Mouse (Mus musculus) liver, embryonic 16.5 days (tissue): ENCODE measurements around the gene Snx13. TPM values are rescaled to one million over a fixed set of nuclear protein-coding genes. Genes with fewer than 3 reads are reported as not detected.
A peak's percentile ranks its signal among the peaks of the same experiment; 100 is the strongest.

Source experiments
- ATAC-seq: fragments of 200-750 bp; cut with Nextera tagmentation; 2 replicates; pipeline ENCODE4 v1.8.0; 2017; ENCODE audit warnings: low read depth, mild to moderate bottlenecking, moderate number of reproducible peaks, moderate library complexity
- H3K27ac ChIP-seq: fragments of 300-500 bp; sonication (generic); 2 replicates; pipeline ENCODE4 v1.5.1; 2014; ENCODE audit warnings: mild to moderate bottlenecking, low read length
- H3K27me3 ChIP-seq: fragments of 300-500 bp; sonication (generic); 2 replicates; pipeline ENCODE4 v1.6.1; 2014; ENCODE audit warnings: low read depth, low read length, mixed read lengths; ENCODE audit not compliant: control insufficient read depth, insufficient read depth
- H3K36me3 ChIP-seq: fragments of 300-500 bp; sonication (generic); 2 replicates; pipeline ENCODE4 v1.6.1; 2014; ENCODE audit warnings: mild to moderate bottlenecking; ENCODE audit not compliant: control insufficient read depth, insufficient read depth
- H3K4me1 ChIP-seq: fragments of 300-500 bp; sonication (generic); 2 replicates; pipeline ENCODE4 v1.6.1; 2014; ENCODE audit warnings: low read depth, low read length, mixed read lengths; ENCODE audit not compliant: control insufficient read depth
- H3K4me2 ChIP-seq: fragments of 300-500 bp; sonication (generic); 2 replicates; pipeline ENCODE4 v1.6.1; 2014; ENCODE audit warnings: low read depth, low read length, mixed read lengths
- H3K4me3 ChIP-seq: fragments of 300-500 bp; sonication (generic); 2 replicates; pipeline ENCODE4 v1.5.1; 2014; ENCODE audit warnings: low read depth, mild to moderate bottlenecking, low read length
- H3K9ac ChIP-seq: fragments of 300-500 bp; sonication (generic); 2 replicates; pipeline ENCODE4 v1.6.1; 2014; ENCODE audit warnings: low read depth, low read length
- H3K9me3 ChIP-seq: fragments of 300-500 bp; sonication (generic); replicated peaks from 2 replicates; pipeline ENCODE4 v1.6.1; 2016; ENCODE audit warnings: low read length; ENCODE audit not compliant: control insufficient read depth
- WGBS: fragments of 180-500 bp; shearing (Covaris S2); extraction: QIAGEN DNeasy Blood & Tissue Kit; methylation state at CpG from one replicate; pipeline ENCODE4 v1.1.7; 2014; ENCODE audit not compliant: insufficient replicate concordance; 5-methylcytosine and 5-hydroxymethylcytosine counted together
- polyA plus RNA-seq: library from polyadenylated mRNA; unstranded; fragments of >200 nt; fragmentation: Nextera tagmentation; extraction: Ambion mirVana; gene quantifications from 2 replicates; pipeline ENCODE4 v1.2.1, GENCODE M21; 2015

Gene Snx13
- polyA plus RNA-seq, 1 experiment from 2014 or later, result 8.6 TPM

DNA sequence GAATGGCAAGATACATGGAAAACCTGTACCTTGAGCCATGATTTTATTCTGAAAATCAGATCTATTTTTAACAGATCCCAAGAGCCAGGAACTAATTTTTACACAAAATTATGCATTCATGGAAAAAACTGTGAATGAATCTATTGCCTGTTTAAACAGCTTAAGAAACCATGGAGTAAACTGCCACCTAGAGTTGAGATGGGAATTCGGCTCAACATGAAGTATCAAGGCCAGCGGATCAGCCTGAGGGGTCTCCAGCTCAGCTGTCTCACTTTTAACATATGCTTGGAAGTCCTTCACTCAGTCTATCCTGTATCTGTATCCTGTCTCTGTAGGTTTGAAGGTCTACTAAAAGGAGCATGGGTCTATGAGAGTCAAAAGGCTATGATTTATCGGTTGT lies 30.9 kb upstream of the Snx13 start:
- ATAC-seq, result no peak
- H3K27ac ChIP-seq, result no peak overlapping the region
- no peaks in the 10 kb centered on the region for H3K4me1 ChIP-seq
- no peaks in the 10 kb centered on the region for H3K9me3 ChIP-seq
- WGBS, result 61% methylated on average over 3 of the region's 3 CpGs
- H3K9ac ChIP-seq, result no peak overlapping the region
- no peaks in the 10 kb centered on the region for H3K27me3 ChIP-seq
- no peak overlapping the region for H3K4me2 ChIP-seq
- H3K36me3 ChIP-seq, result no peaks in the 10 kb centered on the region
- no peak overlapping the region for H3K4me3 ChIP-seq

- ATAC-seq, result no peak
- Histone ChIP-seq H3K27ac (no peak overlapping the region), H3K36me3 (no peaks in the 10 kb centered on the region), H3K4me2 (no peak overlapping the region), H3K4me3 (no peak overlapping the region), H3K4me1 (no peaks in the 10 kb centered on the region), H3K9me3 (no peaks in the 10 kb centered on the region), H3K27me3 (no peaks in the 10 kb centered on the region), H3K9ac (no peak overlapping the region)
- WGBS, result 66% methylated on average over 9 of the region's 9 CpGs
These were observed 30.3 kb upstream of the Snx13 start for GRCm38 (mm10) chr12:35016481-35017250.

DNA sequence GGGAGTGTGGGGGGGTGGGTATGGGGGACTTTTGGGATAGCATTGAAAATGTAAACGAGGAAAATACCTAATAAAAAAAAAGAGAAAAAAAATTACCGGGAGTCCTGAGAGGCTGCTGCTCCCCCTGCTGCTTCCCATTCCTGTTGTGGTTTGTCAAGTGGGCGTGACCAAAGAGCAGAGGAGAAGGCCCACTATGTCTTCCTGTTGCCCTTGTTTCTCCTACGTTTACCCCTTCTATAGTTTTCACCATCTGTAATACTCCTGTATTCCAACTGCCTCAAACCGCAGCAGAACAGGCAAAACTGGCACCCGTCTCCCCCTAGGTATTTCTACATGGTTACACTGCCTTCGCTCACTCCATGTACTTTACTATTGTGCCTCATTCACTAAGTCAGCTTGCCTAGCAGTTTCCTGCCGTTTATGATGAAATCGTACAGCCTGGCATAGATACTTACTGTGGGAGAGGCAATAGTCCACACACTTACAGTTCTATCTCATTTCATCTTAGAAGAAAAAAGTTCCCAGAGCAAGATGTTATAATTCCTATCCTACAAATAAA lies 28.2 kb upstream of the Snx13 start:
- Histone ChIP-seq H3K4me1 (no peaks in the 10 kb centered on the region), H3K9me3 (no peaks in the 10 kb centered on the region), H3K27me3 (no peaks in the 10 kb centered on the region), H3K36me3 (no peaks in the 10 kb centered on the region), H3K4me3 (no peak overlapping the region), H3K4me2 (no peak overlapping the region), H3K9ac (no peak overlapping the region), H3K27ac (no peak overlapping the region)
- ATAC-seq, result no peak
- WGBS, result 27% methylated on average over 9 of the region's 9 CpGs

DNA sequence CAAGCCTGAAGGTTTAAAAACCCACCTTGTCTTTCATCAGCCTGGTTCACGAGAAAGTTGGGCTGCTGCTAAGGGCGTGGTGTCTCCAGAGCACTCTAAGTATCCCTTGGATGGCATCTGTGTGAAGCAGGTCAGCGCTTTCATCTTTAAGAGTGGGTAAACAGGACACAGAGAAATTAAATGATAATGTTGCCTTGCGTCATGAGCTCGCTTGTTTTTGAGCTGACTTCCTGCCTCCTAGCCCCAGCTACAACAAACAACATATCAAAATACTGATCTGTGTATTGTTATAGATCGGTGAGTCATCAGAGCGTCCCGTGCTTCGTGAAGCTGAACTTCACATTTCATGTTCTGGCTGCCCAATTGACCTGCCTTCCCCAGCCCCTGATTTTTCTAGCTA lies 25.7 kb upstream of the Snx13 start:
- Histone ChIP-seq H3K9ac (no peak overlapping the region), H3K27ac (no peak overlapping the region), H3K4me2 (no peak overlapping the region), H3K27me3 (no peaks in the 10 kb centered on the region), H3K36me3 (no peaks in the 10 kb centered on the region), H3K4me3 (no peak overlapping the region), H3K4me1 (no peaks in the 10 kb centered on the region), H3K9me3 (no peaks in the 10 kb centered on the region)
- 61% methylated on average over 9 of the region's 9 CpGs for WGBS
- ATAC-seq, result no peak

DNA sequence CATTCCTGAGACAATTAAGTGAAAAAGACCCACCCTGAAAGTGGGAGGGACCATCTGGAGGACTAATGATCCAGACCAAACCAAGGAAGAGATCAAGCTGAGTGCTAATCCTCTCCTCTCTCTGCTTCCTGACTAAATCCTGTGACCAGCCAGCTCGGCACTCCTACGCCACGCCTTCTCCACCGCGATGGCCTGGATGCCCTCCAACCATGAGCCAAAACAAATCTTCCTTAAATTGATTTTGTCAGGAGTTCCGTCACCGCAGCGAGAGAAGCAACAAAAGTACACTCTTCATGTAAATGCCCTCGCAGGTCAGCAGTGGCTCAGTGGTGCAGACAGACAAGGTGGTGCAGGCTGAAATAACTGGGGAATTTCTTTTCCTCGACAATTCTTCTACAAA lies 24.9 kb upstream of the Snx13 start:
- Histone ChIP-seq H3K27me3 (no peaks in the 10 kb centered on the region), H3K9ac (no peak overlapping the region), H3K9me3 (no peaks in the 10 kb centered on the region), H3K36me3 (no peaks in the 10 kb centered on the region), H3K27ac (no peak overlapping the region), H3K4me1 (no peaks in the 10 kb centered on the region), H3K4me2 (no peak overlapping the region), H3K4me3 (no peak overlapping the region)
- ATAC-seq, result no peak
- 65% methylated on average over 10 of the region's 10 CpGs for WGBS

DNA sequence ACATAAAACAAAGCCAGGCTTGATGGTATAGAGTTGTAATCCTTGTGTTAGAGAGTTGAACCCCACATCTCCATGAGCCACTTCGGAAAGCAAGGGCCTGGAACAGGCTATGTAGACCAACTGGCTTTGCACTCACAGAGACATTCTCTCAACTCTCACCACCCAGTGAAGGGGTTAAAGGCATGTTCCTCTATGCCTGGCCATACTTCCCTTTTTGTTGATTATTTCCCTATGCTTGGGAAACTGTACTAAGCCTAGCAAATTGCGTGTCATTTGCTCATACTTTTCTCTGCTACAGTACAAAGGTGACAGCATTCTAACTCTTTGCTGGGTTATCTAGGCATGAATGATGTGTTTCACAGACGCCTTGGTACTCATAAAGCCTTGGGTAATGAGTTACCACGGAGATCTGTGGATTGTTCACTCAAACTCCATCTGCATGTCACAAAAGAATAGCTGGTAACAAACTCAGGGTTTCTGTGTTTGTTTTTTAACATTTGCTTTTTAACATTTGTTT lies 21.0 kb upstream of the Snx13 start:
- H3K4me1 ChIP-seq, result no peaks in the 10 kb centered on the region
- no peaks in the 10 kb centered on the region for H3K9me3 ChIP-seq
- H3K4me2 ChIP-seq, result no peak overlapping the region
- no peaks in the 10 kb centered on the region for H3K36me3 ChIP-seq
- H3K9ac ChIP-seq, result no peak overlapping the region
- H3K4me3 ChIP-seq, result no peak overlapping the region
- H3K27ac ChIP-seq, result no peak overlapping the region
- ATAC-seq, result no peak
- 32% methylated on average over 4 of the region's 4 CpGs for WGBS
- H3K27me3 ChIP-seq, result no peaks in the 10 kb centered on the region

DNA sequence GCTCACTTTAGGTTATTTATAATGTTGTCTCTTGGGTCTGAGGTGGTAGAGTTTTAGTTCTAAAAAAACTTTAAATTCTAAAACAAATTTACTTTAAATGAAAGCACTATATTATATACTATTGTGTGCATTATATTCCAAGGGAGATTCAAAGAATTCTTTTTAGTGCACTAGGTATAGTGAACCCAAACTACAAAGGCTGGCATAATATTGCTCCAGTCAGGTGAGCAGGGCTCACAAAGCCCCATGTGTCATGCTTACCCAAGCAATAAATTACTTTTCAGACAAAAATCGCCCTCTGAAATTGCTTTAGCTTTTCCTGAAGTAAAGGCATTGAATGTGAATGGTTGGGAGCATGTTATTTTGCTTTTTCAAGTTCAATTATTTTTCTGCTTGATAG lies 19.5 kb upstream of the Snx13 start:
- Histone ChIP-seq H3K9me3 (no peaks in the 10 kb centered on the region), H3K9ac (no peak overlapping the region), H3K4me3 (no peak overlapping the region), H3K27ac (no peak overlapping the region), H3K27me3 (no peaks in the 10 kb centered on the region), H3K4me2 (no peak overlapping the region), H3K4me1 (no peaks in the 10 kb centered on the region), H3K36me3 (no peaks in the 10 kb centered on the region)
- ATAC-seq, result no peak
- 36% methylated on average over 1 of the region's 1 CpGs for WGBS

GRCm38 (mm10) chr12:35038668-35039570 lies 8.1 kb upstream of the Snx13 start:
- WGBS, result 11% methylated on average over 14 of the region's 14 CpGs
- H3K4me3 ChIP-seq, result peak overlapping the region; percentile 7; the same call in 1 of the 2 replicates

More at GRCm38 (mm10) chr12:35038668-35039570, 8.1 kb upstream of the Snx13 start:
- peak overlapping the region; percentile 31; the same call in 1 of the 2 replicates for H3K27ac ChIP-seq
- H3K4me1 ChIP-seq, result no peaks in the 10 kb centered on the region
- ATAC-seq, result no peak
- H3K9me3 ChIP-seq, result no peaks in the 10 kb centered on the region
- no peak overlapping the region for H3K9ac ChIP-seq
- no peaks in the 10 kb centered on the region for H3K27me3 ChIP-seq
- peak overlapping the region; percentile 4 for H3K4me2 ChIP-seq
- H3K36me3 ChIP-seq, result no peaks in the 10 kb centered on the region
